8 mouse cellular contexts compared by ENCODE assay signal in the genomic region with DNA sequence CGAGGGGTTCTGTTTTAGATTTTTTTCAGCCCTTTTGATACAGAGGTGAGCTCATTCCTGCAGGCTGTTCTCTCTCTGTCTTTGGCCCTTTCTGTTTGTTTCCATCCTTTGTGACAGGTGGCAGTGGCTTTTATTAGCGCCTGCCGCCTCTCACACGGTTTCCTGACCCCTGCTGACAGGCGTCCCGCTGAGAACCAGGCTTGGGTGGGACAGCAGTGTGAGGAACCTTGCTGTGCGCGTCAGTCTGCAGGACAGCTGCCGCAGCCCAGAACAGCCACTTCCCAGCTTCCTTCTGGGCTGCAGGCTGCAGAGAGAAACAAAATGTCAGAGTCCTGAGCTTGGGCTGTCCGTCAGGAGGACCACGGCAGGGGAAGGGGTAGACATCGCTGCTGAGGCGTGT. TPM values are rescaled to one million over a fixed set of nuclear protein-coding genes. Genes with fewer than 3 reads are reported as not detected.
DNase-seq lines count a peak whose midpoint lies in the region; ATAC-seq and TF ChIP-seq lines count a peak whose summit lies in the region.
"Had no signal": no experiment of that assay in that cellular context is flagged by ENCODE, and none has a peak within 500 bp of the region (broad histone marks: within the 10 kb centered on the region; RNA-seq: fewer than 3 reads in every experiment).

No protein-coding gene starts in this region.

- ATAC-seq in lung, postnatal 0 days, result peak; percentile 21; the same call in 1 of the 2 replicates
- no peak for ATAC-seq in forebrain, embryonic 16.5 days
- ATAC-seq in limb, embryonic 12.5 days (ENCODE audit: insufficient number of reproducible peaks, insufficient read depth, low FRiP score, low TSS enrichment, low read depth), result no peak
- no peak for ATAC-seq in stomach, embryonic 16.5 days (ENCODE audit: insufficient read depth, low FRiP score)

- no peaks in the 10 kb centered on the region for H3K4me1 ChIP-seq in lung, postnatal 0 days (ENCODE audit: insufficient read depth, low read depth, low read length)
- peaks cover 7% of the 10 kb centered on the region for H3K4me1 ChIP-seq in lung, adult 2 months (ENCODE audit: control insufficient read depth, insufficient read depth, low read length)
- H3K4me1 ChIP-seq in forebrain, embryonic 16.5 days (replicated peaks; ENCODE audit: control insufficient read depth, insufficient read depth, low read length), result peaks cover 20% of the 10 kb centered on the region
- peaks cover 22% of the 10 kb centered on the region for H3K4me1 ChIP-seq in limb, embryonic 12.5 days (replicated peaks)
- peaks cover 5% of the 10 kb centered on the region for H3K4me1 ChIP-seq in stomach, embryonic 16.5 days (ENCODE audit: control insufficient read depth, insufficient read depth, low read length)

- H3K27me3 ChIP-seq in lung, postnatal 0 days (replicated peaks; ENCODE audit: insufficient read depth, low read length), result no peaks in the 10 kb centered on the region
- no peaks in the 10 kb centered on the region for H3K27me3 ChIP-seq in forebrain, embryonic 16.5 days (replicated peaks; ENCODE audit: control insufficient read depth, insufficient read depth, low read length)
- H3K27me3 ChIP-seq in limb, embryonic 12.5 days, result peaks cover 10% of the 10 kb centered on the region; the same call in 1 of the 2 replicates
- H3K27me3 ChIP-seq in stomach, embryonic 16.5 days (ENCODE audit: control insufficient read depth, insufficient read depth, low read length), result no peaks in the 10 kb centered on the region

- no peaks in the 10 kb centered on the region for H3K36me3 ChIP-seq in lung, postnatal 0 days (ENCODE audit: insufficient read depth, low read length)
- no peaks in the 10 kb centered on the region for H3K36me3 ChIP-seq in forebrain, embryonic 16.5 days (ENCODE audit: control insufficient read depth, insufficient read depth)
- no peaks in the 10 kb centered on the region for H3K36me3 ChIP-seq in limb, embryonic 12.5 days
- H3K36me3 ChIP-seq in stomach, embryonic 16.5 days (ENCODE audit: control insufficient read depth, insufficient read depth, low read length), result no peaks in the 10 kb centered on the region

- no peaks in the 10 kb centered on the region for H3K9me3 ChIP-seq in lung, postnatal 0 days (ENCODE audit: low read length)
- no peaks in the 10 kb centered on the region for H3K9me3 ChIP-seq in forebrain, embryonic 16.5 days (ENCODE audit: control insufficient read depth, low read length)
- no peaks in the 10 kb centered on the region for H3K9me3 ChIP-seq in limb, embryonic 12.5 days
- no peaks in the 10 kb centered on the region for H3K9me3 ChIP-seq in stomach, embryonic 16.5 days (replicated peaks; ENCODE audit: control insufficient read depth, low read length)

- no peak for TF ChIP-seq EP300 in lung, postnatal 0 days (IDR thresholded peaks at IDR 0.05)

- H3K4me2 ChIP-seq in lung, postnatal 0 days (replicated peaks; ENCODE audit: low read depth, low read length), result no peak overlapping the region
- peak overlapping the region; percentile 32 for H3K4me2 ChIP-seq in forebrain, embryonic 16.5 days (ENCODE audit: low read length)
- H3K4me2 ChIP-seq in limb, embryonic 12.5 days, result peak overlapping the region; percentile 44
- H3K4me2 ChIP-seq in stomach, embryonic 16.5 days (ENCODE audit: low read depth, low read length), result peak overlapping the region; percentile 37

- DNase-seq in lung, postnatal 0 days (ENCODE audit: low spot score), result no peak
- no peak for DNase-seq in lung, adult 2 months
- no peak for DNase-seq in kidney, adult 8-10 months
- DNase-seq in urinary bladder, postnatal 14 days (ENCODE audit: low spot score), result no peak
- DNase-seq: gastrocnemius, postnatal 25 days had no signal

- WGBS in lung, postnatal 0 days, result 3% methylated on average over 13 of the region's 13 CpGs
- WGBS in lung, adult 2 months, result 13% methylated on average over 13 of the region's 13 CpGs
- WGBS in forebrain, embryonic 16.5 days, result 9% methylated on average over 13 of the region's 13 CpGs
- whole genome bisulfite sequencing in limb, embryonic 12.5 days, result 6% methylated on average over 13 of the region's 13 CpGs
- 4% methylated on average over 13 of the region's 13 CpGs for WGBS in stomach, embryonic 16.5 days

- TF ChIP-seq POLR2A in lung, adult 2 months (IDR thresholded peaks at IDR 0.05; ENCODE audit: borderline replicate concordance, extremely low read depth, low read depth, low read length), result no peak

- H3K27ac ChIP-seq in lung, postnatal 0 days (ENCODE audit: low read length), result no peak overlapping the region
- H3K27ac ChIP-seq in forebrain, embryonic 16.5 days (ENCODE audit: low read length), result no peak overlapping the region
- H3K27ac ChIP-seq in limb, embryonic 12.5 days, result 0 out of 2 replicates have a peak overlapping the region, but pooled peaks have one; percentile 4
- no peak overlapping the region for H3K27ac ChIP-seq in stomach, embryonic 16.5 days (ENCODE audit: low read length)

- no peak overlapping the region for H3K9ac ChIP-seq in lung, postnatal 0 days (replicated peaks; ENCODE audit: low read depth)
- 0 out of 2 replicates have a peak overlapping the region, but pooled peaks have one; percentile 16 for H3K9ac ChIP-seq in forebrain, embryonic 16.5 days (replicated peaks; ENCODE audit: low read depth, low read length)
- 0 out of 2 replicates have a peak overlapping the region, but pooled peaks have one; percentile 14 for H3K9ac ChIP-seq in limb, embryonic 12.5 days (replicated peaks)
- 0 out of 2 replicates have a peak overlapping the region, but pooled peaks have one; percentile 34 for H3K9ac ChIP-seq in stomach, embryonic 16.5 days (ENCODE audit: low read length)

- H3K4me3 ChIP-seq in lung, postnatal 0 days (ENCODE audit: low read depth, low read length), result no peak overlapping the region
- H3K4me3 ChIP-seq in lung, adult 2 months (replicated peaks; ENCODE audit: extremely low read depth, low read depth, low read length), result no peak overlapping the region
- H3K4me3 ChIP-seq in forebrain, embryonic 16.5 days (replicated peaks; ENCODE audit: low read length), result no peak overlapping the region
- no peak overlapping the region for H3K4me3 ChIP-seq in limb, embryonic 12.5 days (replicated peaks)
- H3K4me3 ChIP-seq in stomach, embryonic 16.5 days (replicated peaks; ENCODE audit: low read length), result no peak overlapping the region

- TF ChIP-seq CTCF in lung, postnatal 0 days (IDR thresholded peaks at IDR 0.05), result no peak
- TF ChIP-seq CTCF in lung, adult 2 months (IDR thresholded peaks at IDR 0.05; ENCODE audit: insufficient read depth, low read length), result no peak

RNA-seq across cellular contexts. Expression of gene Kif26a, which starts 49.0 kb away (rescaled TPM):
- 2.9 and 3.0 TPM in 2 replicates for polyA plus RNA-seq in lung, postnatal 0 days (2015; fragmentation: Nextera tagmentation; extraction: Ambion mirVana)
- polyA plus RNA-seq in lung, adult 2 months (2012; rRNA removed), result 28.8 and 32.4 TPM in 2 replicates
- 17.3 and 21.2 TPM in 2 replicates for polyA plus RNA-seq in forebrain, embryonic 16.5 days (2015; fragmentation: Nextera tagmentation; extraction: Ambion mirVana)
- polyA plus RNA-seq in limb, embryonic 12.5 days (2016; fragmentation: Nextera tagmentation; extraction: Ambion mirVana), result 6.6 and 6.7 TPM in 2 replicates
- polyA plus RNA-seq in stomach, embryonic 16.5 days (2015; fragmentation: Nextera tagmentation; extraction: Ambion mirVana), result 2.6 and 3.5 TPM in 2 replicates
